Mouse (Mus musculus) ES-E14 (cell line): ENCODE results near the gene Olfr552.

Experiments used
- HCFC1 ChIP-seq: IDR thresholded peaks from 2 replicates; pipeline ENCODE4 v1.6.1; 2012; ENCODE audit warnings: low read length, inconsistent platforms, borderline replicate concordance; ENCODE audit not compliant: insufficient read depth
- ZNF384 ChIP-seq: IDR thresholded peaks from 2 replicates; pipeline ENCODE4 v1.6.1; 2012; ENCODE audit warnings: low read depth, low read length, inconsistent platforms

DNA sequence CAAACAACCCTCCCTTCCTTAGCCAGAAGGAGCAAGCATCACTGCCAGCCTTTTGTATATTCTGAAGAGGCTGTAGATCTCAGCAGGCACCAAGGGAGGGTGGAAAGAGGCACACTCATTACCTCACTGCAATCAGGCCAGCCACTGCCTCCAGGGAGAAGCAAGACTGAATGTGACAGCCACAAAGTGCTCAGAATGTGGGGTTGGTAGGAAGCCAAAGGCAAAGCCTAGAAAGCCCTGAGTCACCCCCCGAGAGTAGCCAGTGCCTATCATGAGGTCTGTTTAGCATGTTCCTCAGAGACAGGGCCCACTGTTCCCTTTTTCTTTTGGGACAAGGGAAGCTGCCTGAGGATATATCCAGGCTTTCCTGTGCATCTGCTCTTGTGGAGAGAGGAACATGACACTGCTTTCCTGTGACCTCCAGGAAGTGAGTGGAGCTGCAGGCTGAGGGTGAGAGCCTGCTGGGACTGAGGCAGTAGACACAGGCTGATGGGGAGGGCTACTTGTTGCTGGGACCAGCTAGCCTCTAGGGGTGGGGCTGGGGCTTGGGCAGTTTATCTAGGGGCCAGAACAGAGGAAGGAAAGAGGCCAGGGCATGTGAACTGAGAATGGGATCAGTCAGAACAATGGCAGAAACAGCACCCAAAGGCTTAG, at the start of gene Olfr552:
- TF ChIP-seq ZNF384 (no peak), HCFC1 (no peak)
